Mouse (Mus musculus) right cerebral cortex, adult 2 months (tissue): ENCODE data around the gene Sh3pxd2a.
A peak's percentile ranks its signal among the peaks of the same experiment; 100 is the strongest.

Experiments
- DNase-seq, 2 experiments: peaks; one replicate each; pipeline ENCODE4 v3.0.0; 2021 to 2022; ENCODE audit warnings: low spot score in 2 of 2

Sh3pxd2a gene

GRCm38 (mm10) chr19:47279788-47280532 lies 184.2 kb downstream of the Sh3pxd2a start:
- DNase-seq = peak; percentile 75 to 80

DNA sequence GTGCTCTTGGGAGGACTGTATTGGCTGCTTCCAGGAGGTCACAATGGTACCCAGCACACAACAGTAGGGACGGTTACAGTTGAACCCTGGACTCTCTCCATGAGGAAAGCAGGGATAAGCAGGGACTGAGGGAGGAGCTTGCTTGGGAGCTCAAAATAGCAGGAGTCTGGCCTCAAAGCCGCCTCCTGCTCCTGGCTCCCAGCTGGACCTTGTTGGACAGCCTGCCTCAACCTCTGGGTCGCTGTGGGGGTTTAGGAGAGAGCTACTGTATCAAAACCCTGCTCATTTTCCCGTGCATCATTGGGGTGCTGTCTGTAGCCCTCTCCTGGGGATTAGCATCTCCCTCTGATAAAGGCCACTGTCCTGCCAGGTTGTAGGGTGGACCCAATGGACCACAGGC lies 184.8 kb downstream of the Sh3pxd2a start:
- DNase-seq = no peak

DNA sequence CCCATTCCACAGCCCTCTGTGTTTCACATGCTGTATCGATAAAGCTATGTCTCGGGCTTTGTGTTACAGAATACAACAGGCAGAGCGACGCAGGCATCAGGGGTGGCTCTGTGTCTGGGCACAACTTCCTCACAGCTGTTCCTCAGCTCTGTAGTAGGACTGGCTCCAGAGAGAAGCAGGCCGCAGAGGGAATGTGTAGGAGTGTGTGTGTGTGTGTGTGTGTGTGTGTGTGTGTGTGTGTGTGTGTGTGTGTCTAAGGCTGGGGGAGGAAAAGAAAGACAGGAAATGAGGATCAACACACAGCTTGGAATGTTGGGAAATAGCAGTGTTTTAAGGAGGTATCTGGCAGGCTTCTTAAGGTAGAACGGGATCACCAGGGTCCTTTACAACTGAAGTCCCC lies 187.5 kb downstream of the Sh3pxd2a start:
- peak; percentile 72 to 79 for DNase-seq

DNA sequence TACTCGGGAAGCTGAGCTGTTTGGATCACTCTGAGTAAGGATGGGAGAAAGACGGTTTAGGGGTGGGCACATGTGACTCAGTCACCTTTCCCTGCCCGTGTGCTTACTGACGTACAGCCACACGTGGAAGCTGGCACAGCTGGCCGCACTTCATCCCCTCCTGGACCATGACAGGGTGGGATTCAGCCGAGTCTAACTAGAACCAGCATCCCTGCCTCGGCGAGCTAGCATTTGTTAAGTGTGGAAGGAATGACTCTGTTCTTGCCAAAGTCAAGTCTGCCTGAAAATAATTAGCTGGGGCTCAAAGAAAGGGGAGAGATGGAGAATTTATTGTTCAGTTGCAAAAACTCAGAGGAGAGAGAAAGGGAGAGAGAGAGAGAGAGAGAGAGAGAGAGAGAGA lies 193.7 kb downstream of the Sh3pxd2a start:
- no peak for DNase-seq

- no peak for DNase-seq
Measured at GRCm38 (mm10) chr19:47269729-47270128, 194.5 kb downstream of the Sh3pxd2a start.

- no peak for DNase-seq
Measured at GRCm38 (mm10) chr19:47267066-47267465, 197.1 kb downstream of the Sh3pxd2a start.

DNA sequence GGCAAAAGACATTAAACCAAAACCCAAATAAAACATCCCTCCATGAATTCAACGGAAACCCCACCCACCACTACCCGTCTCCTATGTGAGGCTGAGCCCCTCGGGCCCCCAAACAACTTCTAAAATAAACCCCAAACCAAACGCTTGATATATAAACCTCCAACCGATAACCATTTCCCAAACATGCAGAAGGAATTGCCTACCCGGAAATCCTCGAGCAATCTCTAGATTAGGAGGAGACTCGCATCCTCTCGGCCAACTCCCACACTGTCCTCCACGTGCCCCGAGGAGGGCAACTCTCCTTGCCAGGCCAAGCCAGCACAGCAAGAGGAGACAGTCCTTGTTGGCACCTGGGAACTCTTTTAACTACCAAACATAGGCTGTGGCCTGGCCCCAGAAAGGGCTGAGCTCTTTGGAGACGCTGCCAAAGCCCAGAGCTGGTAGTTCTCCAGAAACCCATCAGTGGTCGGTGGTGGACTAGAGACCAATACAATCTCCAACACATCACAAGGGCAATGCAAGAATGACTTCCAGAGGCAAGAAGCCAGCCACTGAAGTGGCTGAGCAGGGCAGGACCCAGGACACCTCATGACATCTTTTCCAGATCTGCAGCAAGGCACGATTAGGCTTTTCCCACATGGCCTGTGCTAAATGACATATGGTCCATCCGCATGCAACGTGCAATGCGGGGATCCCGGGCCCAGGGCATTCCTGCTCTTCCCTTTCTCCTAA lies 198.0 kb downstream of the Sh3pxd2a start:
- no peak for DNase-seq

GRCm38 (mm10) chr19:47264322-47265092 lies 199.7 kb downstream of the Sh3pxd2a start:
- peak; percentile 82 to 83 for DNase-seq

GRCm38 (mm10) chr19:47263621-47264020 lies 200.6 kb downstream of the Sh3pxd2a start:
- DNase-seq = no peak

DNA sequence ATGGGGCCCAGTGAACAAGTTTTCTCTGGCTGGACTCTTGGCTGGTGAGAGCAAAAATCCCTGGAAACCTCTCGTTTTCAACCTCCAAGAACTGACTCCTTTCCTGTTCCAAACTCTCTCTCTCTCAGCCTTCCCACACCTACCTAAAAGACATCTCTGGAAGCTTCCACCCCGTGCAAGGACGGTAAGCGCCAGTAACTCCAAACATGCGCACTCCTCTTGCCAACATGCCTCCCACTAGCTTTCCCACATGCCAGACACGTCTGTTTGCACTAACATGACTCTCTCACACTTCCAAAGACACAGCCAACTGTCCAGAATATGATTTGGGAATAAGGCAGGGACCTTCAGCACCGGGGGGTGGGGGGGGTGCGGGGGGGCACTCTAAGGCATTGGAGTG lies 203.0 kb downstream of the Sh3pxd2a start:
- peak; percentile 58 to 61 for DNase-seq

DNA sequence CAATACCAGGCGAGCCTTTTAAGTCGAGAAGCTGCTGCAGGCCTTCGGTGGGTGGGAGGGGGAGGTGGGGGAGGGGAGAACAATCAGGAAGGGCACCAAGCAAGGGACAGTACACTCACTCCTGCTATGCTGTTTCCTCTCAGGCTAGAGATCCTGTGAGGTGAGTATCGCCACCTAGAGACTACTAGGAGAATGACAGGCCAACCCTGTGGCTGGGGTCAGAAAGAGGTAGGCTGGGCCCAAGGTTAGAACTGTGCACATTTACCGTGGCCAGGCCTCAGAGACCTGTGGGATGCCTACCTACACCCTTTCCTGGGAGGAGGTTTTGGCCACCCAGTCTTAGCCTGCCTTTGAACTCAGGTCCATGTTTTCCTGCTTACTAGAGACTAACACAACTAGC lies 204.6 kb downstream of the Sh3pxd2a start:
- DNase-seq = no peak

DNA sequence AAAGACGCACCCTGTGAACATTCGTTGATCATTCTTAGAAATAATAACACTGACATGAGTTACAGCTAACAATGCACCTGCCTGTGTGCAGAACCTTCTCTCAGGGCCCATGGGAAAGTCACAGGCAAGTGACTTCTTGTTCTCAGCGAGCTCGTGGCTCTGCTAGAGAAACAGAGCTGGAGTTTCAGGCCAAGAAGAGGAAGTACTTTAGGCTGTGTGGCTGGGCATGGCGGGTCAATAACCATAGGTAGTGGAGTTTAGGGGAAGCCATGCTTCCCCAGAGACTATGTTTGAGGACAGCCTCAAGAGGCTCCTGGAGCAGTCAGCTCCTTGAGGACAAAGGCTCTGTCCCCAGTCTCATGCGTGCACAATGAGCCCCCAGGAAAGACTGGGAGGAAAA lies 208.3 kb downstream of the Sh3pxd2a start:
- DNase-seq = no peak

DNA sequence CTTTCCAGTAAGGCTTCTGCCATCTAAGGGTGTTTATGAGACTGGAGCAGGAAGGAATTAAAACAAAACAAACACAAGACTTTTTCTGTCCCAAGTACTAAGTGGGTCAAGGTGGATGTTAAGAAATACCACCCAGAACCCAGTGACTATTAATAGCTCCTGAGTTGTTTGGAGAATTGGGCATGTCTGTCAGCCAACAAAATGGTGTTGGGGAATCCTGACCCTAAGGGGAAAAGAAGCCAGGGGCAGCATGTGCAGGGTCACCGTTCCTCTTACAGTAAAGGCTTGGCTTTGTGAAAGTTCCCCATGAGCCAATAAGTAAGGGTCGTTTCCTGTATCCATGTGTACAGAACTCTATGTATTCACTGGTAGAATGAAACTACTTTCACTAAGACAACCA lies 209.2 kb downstream of the Sh3pxd2a start:
- DNase-seq = no peak

DNA sequence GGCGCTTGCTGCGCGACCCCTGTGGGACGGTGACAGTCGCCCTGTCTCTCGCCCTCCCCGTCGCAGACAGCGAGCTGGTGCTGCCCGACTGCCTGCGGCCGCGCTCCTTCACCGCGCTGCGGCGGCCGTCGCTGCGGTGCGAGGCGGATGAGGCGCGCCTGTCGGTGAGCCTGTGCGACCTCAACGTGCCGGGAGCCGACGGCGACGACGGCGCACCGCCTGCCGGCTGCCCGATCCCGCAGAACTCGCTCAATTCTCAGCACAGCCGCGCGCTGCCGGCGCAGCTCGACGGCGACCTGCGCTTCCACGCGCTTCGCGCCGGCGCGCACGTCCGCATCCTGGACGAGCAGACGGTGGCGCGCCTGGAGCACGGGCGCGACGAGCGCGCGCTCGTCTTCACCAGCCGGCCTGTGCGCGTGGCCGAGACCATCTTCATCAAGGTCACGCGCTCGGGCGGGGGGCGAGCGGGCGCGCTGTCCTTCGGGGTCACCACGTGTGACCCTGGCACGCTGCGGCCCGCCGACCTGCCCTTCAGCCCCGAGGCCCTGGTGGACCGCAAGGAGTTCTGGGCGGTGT lies 211.1 kb downstream of the Sh3pxd2a start:
- DNase-seq = no peak

- DNase-seq = no peak
Measured at GRCm38 (mm10) chr19:47250931-47251330, 213.3 kb downstream of the Sh3pxd2a start.

DNA sequence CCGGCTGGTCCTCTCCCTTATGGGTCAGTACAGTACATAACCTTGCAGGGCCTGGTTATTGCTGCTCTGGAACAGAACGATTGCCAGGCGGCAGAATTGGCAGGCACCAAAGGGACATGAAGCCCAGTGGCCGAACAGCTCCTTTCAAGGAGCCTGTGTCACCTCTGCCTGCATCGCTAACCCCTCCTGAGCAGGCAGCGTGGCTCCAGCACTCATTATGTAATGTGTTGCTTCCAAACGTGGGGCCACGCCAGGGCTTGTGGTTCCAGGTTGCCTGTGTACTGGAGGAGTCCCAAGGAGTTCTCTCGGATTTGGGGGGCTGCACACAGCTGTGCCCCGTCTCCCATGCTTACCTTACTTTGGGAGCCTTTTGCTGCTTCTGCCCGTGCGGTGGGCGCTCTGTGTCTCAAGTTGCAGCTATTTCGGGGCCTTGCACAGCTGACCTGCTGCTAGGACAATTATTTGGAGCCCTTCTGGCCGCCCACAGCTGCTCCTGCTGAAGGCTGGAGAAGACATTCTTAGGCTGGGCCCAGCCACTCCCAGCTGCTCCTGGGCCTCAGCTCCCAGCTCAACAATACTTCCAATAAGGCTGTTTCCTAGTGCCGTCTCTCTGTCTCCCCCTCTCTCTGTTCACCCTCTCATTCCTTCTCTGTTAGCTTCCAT lies 215.2 kb downstream of the Sh3pxd2a start:
- no peak for DNase-seq

DNA sequence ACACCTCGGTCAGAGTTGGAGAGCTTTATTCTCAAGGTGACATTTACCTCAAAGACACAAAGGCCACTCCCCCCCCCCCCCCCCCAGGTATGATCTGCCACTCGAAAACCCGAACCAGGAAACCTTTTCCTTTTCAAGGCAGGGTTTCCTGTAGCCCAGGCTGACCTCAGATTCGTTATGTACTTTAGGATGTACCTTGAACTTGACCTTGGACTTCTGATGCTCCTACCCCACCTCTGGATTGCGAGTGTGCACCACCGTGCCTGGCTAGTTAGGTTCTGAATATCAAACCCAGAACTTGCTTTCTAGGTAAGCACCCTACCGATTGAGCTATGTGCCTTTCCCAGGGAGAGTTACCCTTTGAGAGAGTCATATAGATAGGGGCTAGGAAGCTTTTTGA lies 215.9 kb downstream of the Sh3pxd2a start:
- no peak for DNase-seq

DNA sequence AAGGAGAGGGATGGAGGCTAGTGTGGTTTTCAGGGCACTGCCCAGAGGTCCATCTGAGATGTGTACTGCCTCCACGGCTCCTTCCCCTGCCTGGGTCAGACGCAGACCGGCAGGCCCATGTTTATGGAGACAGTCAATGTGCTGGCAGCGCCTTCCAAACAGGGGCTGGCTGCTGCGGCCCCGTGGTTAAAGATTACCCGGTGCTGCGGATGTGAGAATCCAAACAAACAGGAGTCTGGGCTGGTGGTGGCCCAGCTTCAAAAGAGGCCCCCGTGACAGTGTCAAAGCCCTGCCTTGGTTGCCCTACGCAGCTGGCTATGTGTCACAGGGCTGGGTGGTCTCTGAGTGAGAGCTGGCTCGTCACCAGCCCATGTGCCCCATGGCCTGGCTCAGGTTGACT lies 216.4 kb downstream of the Sh3pxd2a start:
- DNase-seq = no peak

GRCm38 (mm10) chr19:47245512-47245911 lies 218.7 kb downstream of the Sh3pxd2a start:
- DNase-seq = no peak

GRCm38 (mm10) chr19:47242227-47242626 lies 222.0 kb downstream of the Sh3pxd2a start:
- no peak for DNase-seq

- no peak for DNase-seq
Measured at GRCm38 (mm10) chr19:47240957-47241356, 223.2 kb downstream of the Sh3pxd2a start.

GRCm38 (mm10) chr19:47240076-47240475 lies 224.1 kb downstream of the Sh3pxd2a start:
- no peak for DNase-seq
